ENCODE assay signal across 9 mouse cellular contexts in genomic region chr14:24253611-24254202, GRCm38 (mm10). TPM values are rescaled to one million over a fixed set of nuclear protein-coding genes. Genes with fewer than 3 reads are reported as not detected.
DNase-seq lines count a peak whose midpoint lies in the region; ATAC-seq and TF ChIP-seq lines count a peak whose summit lies in the region.
"Had no signal": no experiment of that assay in that cellular context is flagged by ENCODE, and none has a peak within 500 bp of the region (broad histone marks: within the 10 kb centered on the region; RNA-seq: fewer than 3 reads in every experiment).

No protein-coding gene starts in this region.

- 0 out of 2 replicates have a peak overlapping the region, but pooled peaks have one; percentile 6 for H3K4me2 ChIP-seq in midbrain, embryonic 13.5 days (replicated peaks)

- H3K9ac ChIP-seq in midbrain, embryonic 13.5 days (replicated peaks) = 0 out of 2 replicates have a peak overlapping the region, but pooled peaks have one; percentile 14

- no peak for TF ChIP-seq CTCF in embryonic fibroblast, embryonic 13.5 days (IDR thresholded peaks at IDR 0.05; ENCODE audit: borderline replicate concordance, insufficient read depth, low read length)
- no peak for TF ChIP-seq CTCF in kidney, adult 2 months (conservative IDR thresholded peaks at IDR 0.05; ENCODE audit: insufficient read depth, insufficient read length, low read depth, low read length)

- H3K4me3 ChIP-seq in embryonic fibroblast, embryonic 13.5 days (ENCODE audit: insufficient read depth, low read length) = no peak overlapping the region
- no peak overlapping the region for H3K4me3 ChIP-seq in kidney, adult 2 months (ENCODE audit: insufficient read depth, low read depth, low read length)
- no peak overlapping the region for H3K4me3 ChIP-seq in midbrain, embryonic 13.5 days (replicated peaks)

- H3K36me3 ChIP-seq in kidney, adult 2 months (ENCODE audit: control insufficient read depth, insufficient read depth, low read length) = no peaks in the 10 kb centered on the region
- no peaks in the 10 kb centered on the region for H3K36me3 ChIP-seq in midbrain, embryonic 13.5 days

- H3K27ac ChIP-seq in embryonic fibroblast, embryonic 13.5 days (ENCODE audit: insufficient read depth, low read length) = peak overlapping the region; percentile 56; the same call in 1 of the 2 replicates
- peak overlapping the region; percentile 21; the same call in 1 of the 2 replicates for H3K27ac ChIP-seq in kidney, adult 2 months (ENCODE audit: insufficient read depth, low read depth, low read length)
- peak overlapping the region; percentile 51; the same call in 1 of the 2 replicates for H3K27ac ChIP-seq in midbrain, embryonic 13.5 days

- no peaks in the 10 kb centered on the region for H3K27me3 ChIP-seq in kidney, adult 2 months (replicated peaks; ENCODE audit: control insufficient read depth, insufficient read depth, low read length)
- H3K27me3 ChIP-seq in midbrain, embryonic 13.5 days = no peaks in the 10 kb centered on the region

- WGBS in kidney, adult 2 months = 15% methylated on average over 8 of the region's 8 CpGs
- 5% methylated on average over 8 of the region's 8 CpGs for WGBS in midbrain, embryonic 13.5 days

- peak; percentile 50 for DNase-seq in adrenal gland, postnatal 14 days
- no peak for DNase-seq in adrenal gland, postnatal 36 days
- DNase-seq in kidney, adult 2 months = peak; percentile 68
- no peak for DNase-seq in left cerebral cortex, postnatal 14 days (ENCODE audit: low spot score in 2 of 2)
- no peak for DNase-seq in layer of hippocampus, postnatal 36 days
- DNase-seq in spleen, postnatal 4 days (ENCODE audit: low spot score in 2 of 2) = no peak

- ATAC-seq in midbrain, embryonic 13.5 days = peak; percentile 67; the same call in 1 of the 2 replicates

- no peaks in the 10 kb centered on the region for H3K9me3 ChIP-seq in midbrain, embryonic 13.5 days

- H3K4me1 ChIP-seq in embryonic fibroblast, embryonic 13.5 days (ENCODE audit: control insufficient read depth, insufficient read depth, low read length) = peaks cover 2% of the 10 kb centered on the region; the same call in 1 of the 2 replicates
- H3K4me1 ChIP-seq in kidney, adult 2 months (ENCODE audit: control insufficient read depth, insufficient read depth, low read length) = no peaks in the 10 kb centered on the region
- H3K4me1 ChIP-seq in midbrain, embryonic 13.5 days (replicated peaks) = peaks cover 13% of the 10 kb centered on the region

- intact Hi-C loops in left cerebral cortex, postnatal 14 days (cut with DNase I) = no loop called here

- TF ChIP-seq POLR2A in embryonic fibroblast, embryonic 13.5 days (IDR thresholded peaks at IDR 0.05; ENCODE audit: low read depth, low read length) = no peak
- no peak for TF ChIP-seq POLR2A in kidney, adult 2 months (IDR thresholded peaks at IDR 0.05; ENCODE audit: low read depth, low read length)

RNA-seq across cellular contexts. Expression of gene Dlg5, which starts 8.0 kb away (rescaled TPM):
- 35.9 and 50.1 TPM in 2 replicates for total RNA-seq in adrenal gland, postnatal 14 days (2021)
- total RNA-seq in adrenal gland, postnatal 36 days (2021) = 10 to 100 TPM; 41.3 to 51.0 TPM
- 60.8 and 79.5 TPM in 2 replicates for polyA plus RNA-seq in embryonic fibroblast, embryonic 13.5 days (2011; ENCODE audit: insufficient read length, low read depth, missing spikeins)
- polyA plus RNA-seq in kidney, adult 2 months (2012; rRNA removed) = 31.0 and 37.3 TPM in 2 replicates
- 18.8 and 19.4 TPM in 2 replicates for polyA plus RNA-seq in midbrain, embryonic 13.5 days (2015; fragmentation: Nextera tagmentation; extraction: Ambion mirVana)
- 10 to 100 TPM; 37.3 to 41.9 TPM for total RNA-seq in left cerebral cortex, postnatal 14 days (2021)
- total RNA-seq in layer of hippocampus, postnatal 36 days (2021) = 10 to 100 TPM; 57.8 to 61.7 TPM

RNA-seq across cellular contexts. Expression of gene E330034G19Rik, which starts 39.3 kb away (rescaled TPM):
- total RNA-seq in adrenal gland, postnatal 14 days (2021) = not detected in 2 replicates
- not detected for total RNA-seq in adrenal gland, postnatal 36 days (2021)
- polyA plus RNA-seq in embryonic fibroblast, embryonic 13.5 days (2011; ENCODE audit: insufficient read length, low read depth, missing spikeins) = not detected in 2 replicates
- not detected in 2 replicates for polyA plus RNA-seq in kidney, adult 2 months (2012; rRNA removed)
- polyA plus RNA-seq in midbrain, embryonic 13.5 days (2015; fragmentation: Nextera tagmentation; extraction: Ambion mirVana) = not detected in 2 replicates
- under 1 TPM in 1 of 2 experiments, not detected in 1; 0.26 TPM for total RNA-seq in left cerebral cortex, postnatal 14 days (2021)
- total RNA-seq in layer of hippocampus, postnatal 36 days (2021) = not detected
- total RNA-seq: hematopoietic stem cell, adult 5-6 weeks had no signal

Comparison
In these comparisons a context has a peak if more than half of its experiments do, and no peak if none do; other contexts are left out.
1. DNase-seq: peak in adrenal gland, postnatal 14 days (single experiment) and kidney, adult 2 months (single experiment); none in adrenal gland, postnatal 36 days (0 of 2), left cerebral cortex, postnatal 14 days (0 of 2), layer of hippocampus, postnatal 36 days (0 of 2) and spleen, postnatal 4 days (0 of 2).
2. Peak in every context shown above with its lines, with median percentiles within 50 percentile points of each other: H3K27ac ChIP-seq.